Mouse (Mus musculus) ovary, adult 18-20 months (tissue): ENCODE measurements around the gene Oit3.
"Not testable (repeated sequence)": the region's sequence is repeated elsewhere in the genome, so short reads cannot be mapped to it uniquely, and the experiment has no call there.

Experiments used
- DNase-seq: peaks from one replicate; pipeline ENCODE4 v3.0.0; 2022; ENCODE audit warnings: low spot score, mixed read lengths

The Oit3 gene

DNA sequence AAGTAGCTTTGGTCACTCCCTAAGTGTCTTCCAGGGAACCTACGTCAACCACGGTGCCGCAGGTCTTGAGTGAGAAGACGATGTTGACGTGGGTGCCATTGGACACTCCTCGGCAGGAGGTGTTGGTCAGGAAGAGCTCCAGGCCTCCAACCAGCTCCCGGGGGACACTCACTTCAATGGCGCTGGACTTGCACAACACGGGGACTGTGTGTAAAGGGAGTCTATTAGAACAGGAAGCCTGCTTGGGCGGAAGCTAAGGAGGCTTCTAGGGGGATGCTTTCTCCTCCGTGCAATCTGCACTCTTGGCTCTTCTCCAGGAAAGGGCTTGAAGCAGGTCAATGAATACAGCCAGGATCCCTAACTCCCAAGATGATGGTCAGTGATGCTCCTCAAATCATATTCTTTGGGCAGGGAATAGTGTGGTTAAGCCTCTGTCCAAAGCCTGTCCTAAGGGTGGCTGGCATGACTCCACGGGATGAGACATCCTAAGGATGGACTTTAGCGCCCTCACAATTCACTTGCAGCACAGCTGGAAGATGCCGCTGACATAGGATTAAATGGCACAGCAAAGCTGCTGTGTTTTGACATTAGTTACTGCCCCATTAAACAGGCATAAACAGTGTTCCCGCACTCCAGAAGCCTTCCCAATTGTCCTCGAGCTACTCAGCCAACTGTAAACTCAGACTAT is 12.0 kb downstream of the Oit3 start:
- DNase-seq = no peak

GRCm38 (mm10) chr10:59426371-59426770 is 15.2 kb downstream of the Oit3 start:
- DNase-seq = no peak

DNA sequence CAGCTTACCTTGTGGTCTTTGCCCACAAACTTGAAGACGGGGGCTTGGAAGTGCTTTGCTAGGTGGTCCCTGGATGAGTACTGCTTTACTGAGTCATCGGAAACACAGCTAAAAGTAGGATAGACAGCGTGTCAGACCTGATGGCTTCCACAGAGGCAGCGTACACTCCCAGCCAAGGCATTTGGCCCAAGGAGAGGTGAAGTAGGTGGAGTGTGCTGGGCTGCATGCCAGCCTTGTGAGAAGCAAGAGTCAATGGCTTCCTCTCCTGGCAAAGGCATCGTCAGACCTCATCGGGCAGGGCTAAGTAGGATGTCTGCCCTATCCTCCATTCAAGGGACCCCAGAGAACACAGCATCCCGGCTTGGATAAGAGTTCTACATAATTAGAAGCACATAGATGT is 16.2 kb downstream of the Oit3 start:
- DNase-seq = no peak

DNA sequence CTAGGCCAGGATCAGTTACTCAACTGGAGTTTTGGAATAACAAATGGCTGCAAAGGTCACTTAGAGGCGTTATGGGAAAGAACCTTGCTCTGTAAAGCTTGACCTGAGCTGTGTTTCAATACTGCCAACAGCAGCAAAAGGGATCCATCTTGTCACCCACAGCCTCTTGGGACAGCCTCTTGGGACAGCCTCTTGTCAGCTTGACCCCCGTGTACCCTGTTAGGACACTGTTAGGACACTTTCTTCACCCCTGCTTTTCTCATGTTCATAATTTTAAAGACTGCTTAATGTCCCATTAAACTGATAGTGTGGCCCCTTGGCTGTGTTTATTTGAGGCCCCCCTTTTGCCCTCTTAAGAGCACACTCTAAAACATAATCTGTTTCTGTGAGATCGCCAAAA is 17.1 kb downstream of the Oit3 start:
- no peak for DNase-seq

DNA sequence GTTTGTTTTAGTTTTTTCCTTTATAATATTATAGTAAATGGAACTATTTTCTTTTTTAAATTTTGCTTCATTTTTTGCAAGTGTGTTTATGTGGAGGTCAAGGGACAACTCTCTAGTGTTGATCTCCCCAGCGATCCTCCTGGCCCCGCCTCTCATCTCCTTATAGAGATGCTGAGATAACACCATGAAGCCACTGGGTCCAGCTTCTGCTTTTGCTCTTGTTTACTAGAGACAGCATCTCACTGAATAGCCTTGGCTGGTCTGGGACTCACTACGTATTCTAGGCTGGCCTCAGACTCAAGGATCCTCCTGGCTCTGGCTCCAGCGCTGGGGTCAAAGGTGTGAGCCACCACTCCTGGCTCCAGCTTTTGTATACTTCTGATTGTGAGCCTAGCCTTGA is 22.1 kb downstream of the Oit3 start:
- DNase-seq = no peak

- DNase-seq = no peak
Measured at GRCm38 (mm10) chr10:59416623-59417022, 25.0 kb downstream of the Oit3 start.

- no peak for DNase-seq
Measured at GRCm38 (mm10) chr10:59413711-59414110, 27.9 kb downstream of the Oit3 start.

DNA sequence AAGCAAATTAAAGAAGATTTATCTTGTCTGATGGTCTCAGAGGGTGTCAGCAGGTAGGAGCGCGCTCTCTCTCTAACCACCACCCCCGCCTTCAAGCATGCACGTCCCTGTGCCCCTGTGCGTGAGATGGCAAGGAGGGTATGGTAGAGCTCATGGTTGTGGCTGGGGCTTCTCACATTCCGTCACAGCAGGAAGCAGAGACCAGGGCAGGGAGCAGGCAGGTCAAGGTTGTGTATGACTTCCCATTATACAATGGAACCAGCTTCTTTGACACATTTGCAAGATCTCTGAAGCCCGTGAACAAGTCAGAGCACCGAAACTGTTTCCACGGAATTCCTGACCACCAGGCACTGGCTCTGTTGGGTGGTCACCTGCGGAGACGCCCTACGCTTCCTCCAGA is 31.3 kb downstream of the Oit3 start:
- DNase-seq = no peak

DNA sequence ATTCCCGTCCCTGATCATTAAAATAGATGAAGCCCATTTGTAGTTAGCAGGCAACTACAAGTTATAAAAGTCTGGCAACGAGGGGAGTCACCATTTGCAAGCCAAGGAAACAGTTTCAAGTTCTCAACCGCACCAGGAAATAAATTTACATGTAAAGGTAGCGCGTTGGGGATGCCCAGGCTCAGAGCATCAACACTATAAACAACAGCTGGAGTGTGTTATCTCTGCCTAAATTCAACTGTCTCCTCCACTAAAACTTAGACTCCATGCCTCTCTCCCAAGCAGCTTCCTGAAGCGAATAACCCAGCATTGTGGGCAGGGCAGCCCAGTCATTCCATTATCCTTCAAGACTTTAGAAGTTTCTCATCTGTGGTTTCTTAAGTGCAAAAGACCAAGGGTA is 33.1 kb downstream of the Oit3 start:
- DNase-seq = no peak

DNA sequence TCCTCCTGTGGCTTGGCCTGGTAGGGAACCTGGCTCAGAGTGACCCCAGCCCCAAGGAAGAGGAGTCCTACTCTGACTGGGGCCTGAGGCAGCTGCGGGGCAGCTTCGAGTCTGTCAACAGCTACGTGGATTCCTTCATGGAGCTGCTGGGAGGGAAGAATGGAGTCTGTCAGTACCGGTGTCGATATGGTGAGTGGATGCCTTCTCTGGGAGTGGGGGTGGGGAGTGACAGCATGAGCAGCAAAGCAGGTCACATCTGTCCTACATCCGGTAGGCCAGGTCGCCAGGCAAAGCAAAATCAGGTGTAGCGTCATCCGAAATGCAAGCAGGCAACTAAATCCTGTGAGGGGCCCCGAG is 37.8 kb downstream of the Oit3 start:
- DNase-seq = no peak

- no peak for DNase-seq
Measured at GRCm38 (mm10) chr10:59402899-59403792, 38.4 kb downstream of the Oit3 start, which contains the start of gene Pla2g12b. TSS of gene Pla2g12b (plus strand) at chr10:59403660.

DNA sequence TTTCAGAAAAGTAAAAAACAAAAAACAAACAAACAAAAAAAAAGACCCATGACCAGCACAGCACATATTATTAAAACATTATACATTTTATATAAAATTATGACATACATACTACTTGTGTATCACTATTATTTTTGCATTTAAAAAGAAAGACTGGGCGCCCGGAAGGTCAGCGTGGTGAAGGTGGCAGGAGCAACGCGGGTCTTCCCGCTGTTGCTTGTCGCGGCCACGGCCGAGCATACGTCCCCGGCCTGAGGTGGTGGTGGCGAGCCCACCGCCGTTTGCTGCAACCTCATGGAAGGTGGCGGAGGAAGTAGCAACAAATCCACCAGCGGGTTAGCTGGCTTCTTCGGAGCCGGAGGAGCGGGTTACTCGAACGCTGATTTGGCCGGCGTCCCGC is 46.1 kb downstream of the Oit3 start, which contains the start of gene Gm10273:
TSS of gene Gm10273 (plus strand) at position 172 of the 400 bp plus-strand sequence.
- not testable (repeated sequence) for DNase-seq

GRCm38 (mm10) chr10:59391907-59392306 is 49.7 kb downstream of the Oit3 start:
- no peak for DNase-seq

GRCm38 (mm10) chr10:59389652-59390051 is 51.9 kb downstream of the Oit3 start:
- no peak for DNase-seq

- no peak for DNase-seq
Measured at GRCm38 (mm10) chr10:59386951-59387350, 54.6 kb downstream of the Oit3 start.

- DNase-seq = not testable (repeated sequence)
Measured at GRCm38 (mm10) chr10:59381563-59381962, 60.0 kb downstream of the Oit3 start.

- no peak for DNase-seq
Measured at GRCm38 (mm10) chr10:59380411-59380821, 61.2 kb downstream of the Oit3 start.

GRCm38 (mm10) chr10:59379927-59380326 is 61.7 kb downstream of the Oit3 start:
- DNase-seq = no peak

DNA sequence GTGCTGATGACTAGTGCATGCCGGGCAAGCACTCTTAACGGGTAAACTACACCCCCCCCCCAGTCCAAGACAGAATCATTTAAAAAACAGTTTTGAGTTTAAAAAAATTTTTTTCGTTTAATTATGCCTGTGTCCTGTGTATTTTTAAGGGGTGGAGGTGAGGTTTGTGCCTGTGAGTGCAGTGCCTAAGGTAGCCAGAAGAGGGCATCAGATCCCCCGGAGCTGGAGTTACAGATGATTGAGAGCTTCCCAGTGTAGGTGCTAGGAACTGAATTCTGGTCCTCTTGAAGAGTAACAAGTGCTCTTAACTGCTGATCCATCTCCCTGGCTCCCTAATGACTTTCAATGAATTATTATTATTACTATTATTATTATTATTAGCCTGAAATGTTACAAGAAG is 62.9 kb downstream of the Oit3 start:
- DNase-seq = no peak

DNA sequence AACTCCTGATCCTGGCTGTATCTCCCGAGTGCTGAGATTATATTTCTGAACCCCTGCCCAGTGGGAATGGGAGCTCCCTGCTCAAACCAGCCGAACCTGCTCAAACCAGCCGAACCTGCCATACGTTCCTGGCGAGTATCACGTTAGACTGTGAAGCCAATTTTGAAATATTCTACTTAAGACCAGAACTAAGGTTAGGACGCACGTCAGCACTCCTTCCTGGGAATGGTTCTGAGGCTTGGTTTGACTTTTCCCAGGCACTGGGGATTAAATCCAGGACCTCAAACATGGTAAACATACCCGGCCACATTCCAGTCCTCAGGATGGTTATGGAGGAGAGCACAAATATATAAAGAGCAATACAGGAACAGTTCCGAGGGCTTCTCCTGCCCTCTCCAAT is 63.7 kb downstream of the Oit3 start:
- no peak for DNase-seq
